Mouse (Mus musculus) kidney, embryonic 16.5 days (tissue): ENCODE results near the gene Macrod1. TPM values are rescaled to one million over a fixed set of nuclear protein-coding genes. Genes with fewer than 3 reads are reported as not detected.

Source experiments
- ATAC-seq: fragments of 200-750 bp; cut with Nextera tagmentation; 2 replicates; pipeline ENCODE4 v1.8.0; 2017; ENCODE audit warnings: moderate TSS enrichment; ENCODE audit not compliant: low FRiP score, low TSS enrichment
- H3K27ac ChIP-seq: fragments of 300-500 bp; sonication (generic); 2 replicates; pipeline ENCODE4 v1.5.1; 2014; ENCODE audit warnings: low read length
- H3K27me3 ChIP-seq: fragments of 300-500 bp; sonication (generic); 2 replicates; pipeline ENCODE4 v1.6.1; 2014; ENCODE audit warnings: low read length, control low read depth, mixed read lengths; ENCODE audit not compliant: insufficient read depth
- H3K36me3 ChIP-seq: fragments of 300-500 bp; sonication (generic); 2 replicates; pipeline ENCODE4 v1.6.1; 2014; ENCODE audit warnings: low read length, control low read depth, mixed read lengths; ENCODE audit not compliant: insufficient read depth
- H3K4me1 ChIP-seq: fragments of 300-500 bp; sonication (generic); 2 replicates; pipeline ENCODE4 v1.6.1; 2014; ENCODE audit warnings: low read length, control low read depth, mixed read lengths; ENCODE audit not compliant: insufficient read depth
- H3K4me2 ChIP-seq: fragments of 300-500 bp; sonication (generic); replicated peaks from 2 replicates; pipeline ENCODE4 v1.6.1; 2014; ENCODE audit warnings: low read depth, low read length
- H3K4me3 ChIP-seq: fragments of 300-500 bp; sonication (generic); 2 replicates; pipeline ENCODE4 v1.5.1; 2014; ENCODE audit warnings: mild to moderate bottlenecking, low read length
- H3K9ac ChIP-seq: fragments of 300-500 bp; sonication (generic); replicated peaks from 2 replicates; pipeline ENCODE4 v1.6.1; 2014; ENCODE audit warnings: low read length
- H3K9me3 ChIP-seq: fragments of 300-500 bp; sonication (generic); 2 replicates; pipeline ENCODE4 v1.6.1; 2016; ENCODE audit warnings: low read length, control low read depth
- WGBS: fragments of 180-500 bp; shearing (Covaris S2); extraction: QIAGEN DNeasy Blood & Tissue Kit; methylation state at CpG from one replicate; pipeline ENCODE4 v1.1.7; 2014; 5-methylcytosine and 5-hydroxymethylcytosine counted together
- polyA plus RNA-seq: library from polyadenylated mRNA; unstranded; fragments of >200 nt; fragmentation: Nextera tagmentation; extraction: Ambion mirVana; gene quantifications from 2 replicates; pipeline ENCODE4 v1.2.1, GENCODE M21; 2015

Gene Macrod1
- polyA plus RNA-seq, 1 experiment from 2014 or later, result 16.4 TPM

- Histone ChIP-seq H3K27ac (no peak overlapping the region), H3K9ac (no peak overlapping the region), H3K27me3 (no peaks in the 10 kb centered on the region), H3K9me3 (no peaks in the 10 kb centered on the region), H3K36me3 (no peaks in the 10 kb centered on the region), H3K4me1 (peaks cover 5% of the 10 kb centered on the region), H3K4me3 (no peak overlapping the region), H3K4me2 (no peak overlapping the region)
- no peak for ATAC-seq
- 71% methylated on average over 3 of the region's 3 CpGs for WGBS
Observed at GRCm38 (mm10) chr19:7246021-7246420, 189.4 kb downstream of the Macrod1 start.

Other genes starting within 250 kb of the Macrod1 start
- gene Rps6ka4, start 216.2 kb upstream of the Macrod1 start, polyA plus RNA-seq, result 27.1 and 28.3 TPM in 2 replicates
- 0.74 and 0.75 TPM in 2 replicates for gene Ccdc88b, start 198.6 kb upstream of the Macrod1 start, polyA plus RNA-seq
- gene Trmt112, start 147.1 kb upstream of the Macrod1 start, polyA plus RNA-seq, result 141 and 145 TPM in 2 replicates
- gene Prdx5, start 146.7 kb upstream of the Macrod1 start, polyA plus RNA-seq, result 325 and 350 TPM in 2 replicates
- 18.0 and 19.4 TPM in 2 replicates for gene Esrra, start 135.0 kb upstream of the Macrod1 start, polyA plus RNA-seq
- gene Catsperz, start 131.4 kb upstream of the Macrod1 start, polyA plus RNA-seq, result 3.4 and 3.7 TPM in 2 replicates
- 0.42 and 0.71 TPM in 2 replicates for gene Kcnk4, start 122.3 kb upstream of the Macrod1 start, polyA plus RNA-seq
- 71.2 and 86.6 TPM in 2 replicates for gene Bad, start 114.9 kb upstream of the Macrod1 start, polyA plus RNA-seq
- 29.5 and 30.4 TPM in 2 replicates for gene Gpr137, start 114.3 kb upstream of the Macrod1 start, polyA plus RNA-seq
- 51.5 and 53.8 TPM in 2 replicates for gene Ppp1r14b, start 81.8 kb upstream of the Macrod1 start, polyA plus RNA-seq
- gene Plcb3, start 80.3 kb upstream of the Macrod1 start, polyA plus RNA-seq, result 44.1 and 48.8 TPM in 2 replicates
- gene Fkbp2, start 76.3 kb upstream of the Macrod1 start, polyA plus RNA-seq, result 139 and 150 TPM in 2 replicates
- gene Vegfb, start 69.2 kb upstream of the Macrod1 start, polyA plus RNA-seq, result 25.1 and 37.3 TPM in 2 replicates
- 26.8 and 27.3 TPM in 2 replicates for gene Dnajc4, start 64.2 kb upstream of the Macrod1 start, polyA plus RNA-seq
- gene Nudt22, start 60.7 kb upstream of the Macrod1 start, polyA plus RNA-seq, result 30.9 and 35.0 TPM in 2 replicates
- 12.6 and 13.1 TPM in 2 replicates for gene Trpt1, start 60.7 kb upstream of the Macrod1 start, polyA plus RNA-seq
- 5.7 and 6.4 TPM in 2 replicates for gene Fermt3, start 37.3 kb upstream of the Macrod1 start, polyA plus RNA-seq
- gene Stip1, start 16.8 kb upstream of the Macrod1 start, polyA plus RNA-seq, result 305 and 314 TPM in 2 replicates
- gene Flrt1, start 48.9 kb downstream of the Macrod1 start, polyA plus RNA-seq, result 5.4 and 6.8 TPM in 2 replicates
- gene Otub1, start 149.5 kb downstream of the Macrod1 start, polyA plus RNA-seq, result 231 and 241 TPM in 2 replicates
- gene Cox8a, start 160.8 kb downstream of the Macrod1 start, polyA plus RNA-seq, result 1,116 and 1,175 TPM in 2 replicates
- 81.4 and 88.0 TPM in 2 replicates for gene Naa40, start 184.4 kb downstream of the Macrod1 start, polyA plus RNA-seq
- 8.7 and 10.8 TPM in 2 replicates for gene Rcor2, start 210.5 kb downstream of the Macrod1 start, polyA plus RNA-seq